ENCODE assay signal across 20 mouse cellular contexts in genomic region chr4:127736151-127736550, GRCm38 (mm10).
DNase-seq lines count a peak whose midpoint lies in the region; ATAC-seq lines count a peak whose summit lies in the region.
"Had no signal": no experiment of that assay in that cellular context is flagged by ENCODE, and none has a peak within 500 bp of the region (broad histone marks: within the 10 kb centered on the region; RNA-seq: fewer than 3 reads in every experiment).

No protein-coding gene starts in this region.

- no peaks in the 10 kb centered on the region for H3K36me3 ChIP-seq in forebrain, embryonic 14.5 days (ENCODE audit: control insufficient read depth, insufficient read depth, low read length)
- H3K36me3 ChIP-seq in forebrain, embryonic 16.5 days (ENCODE audit: control insufficient read depth, insufficient read depth) = no peaks in the 10 kb centered on the region
- H3K36me3 ChIP-seq: embryonic facial prominence, embryonic 15.5 days; forebrain, embryonic 10.5 days; G1E had no signal

- peaks cover 6% of the 10 kb centered on the region; the same call in 1 of the 2 replicates for H3K4me1 ChIP-seq in forebrain, embryonic 14.5 days (ENCODE audit: control insufficient read depth, insufficient read depth, low read length)
- peaks cover 7% of the 10 kb centered on the region for H3K4me1 ChIP-seq in forebrain, embryonic 16.5 days (replicated peaks; ENCODE audit: control insufficient read depth, insufficient read depth, low read length)
- H3K4me1 ChIP-seq: embryonic facial prominence, embryonic 15.5 days had no signal

- no peak overlapping the region for H3K4me2 ChIP-seq in forebrain, embryonic 14.5 days (ENCODE audit: low read length)
- no peak overlapping the region for H3K4me2 ChIP-seq in forebrain, embryonic 16.5 days (ENCODE audit: low read length)
- H3K4me2 ChIP-seq: embryonic facial prominence, embryonic 15.5 days; heart, embryonic 11.5 days had no signal

- 70% methylated on average over 5 of the region's 5 CpGs for WGBS in forebrain, embryonic 14.5 days
- 55% methylated on average over 5 of the region's 5 CpGs for WGBS in forebrain, embryonic 16.5 days

- no peak overlapping the region for H3K9ac ChIP-seq in forebrain, embryonic 14.5 days (ENCODE audit: low read length)
- no peak overlapping the region for H3K9ac ChIP-seq in forebrain, embryonic 16.5 days (replicated peaks; ENCODE audit: low read depth, low read length)
- H3K9ac ChIP-seq: embryonic facial prominence, embryonic 15.5 days had no signal

- no peak for ATAC-seq in forebrain, embryonic 14.5 days
- ATAC-seq in forebrain, embryonic 16.5 days = no peak
- ATAC-seq: CD4-positive, CD25-positive, alpha-beta regulatory T cell, adult 4 months; hindbrain, embryonic 16.5 days had no signal

- H3K27ac ChIP-seq in forebrain, embryonic 14.5 days (ENCODE audit: low read depth, low read length) = no peak overlapping the region
- H3K27ac ChIP-seq in forebrain, embryonic 16.5 days (ENCODE audit: low read length) = no peak overlapping the region
- H3K27ac ChIP-seq: embryonic facial prominence, embryonic 15.5 days; forebrain, embryonic 10.5 days; heart, adult 2 months had no signal

- H3K4me3 ChIP-seq in forebrain, embryonic 14.5 days (ENCODE audit: low read depth, low read length) = no peak overlapping the region
- no peak overlapping the region for H3K4me3 ChIP-seq in forebrain, embryonic 16.5 days (replicated peaks; ENCODE audit: low read length)
- H3K4me3 ChIP-seq: embryonic facial prominence, embryonic 15.5 days; erythroblast, embryonic 14.5 days; forebrain, embryonic 10.5 days; heart, adult 2 months had no signal

- intact Hi-C loops in left cerebral cortex, postnatal 14 days (cut with DNase I) = no loop called here

- no peaks in the 10 kb centered on the region for H3K9me3 ChIP-seq in forebrain, embryonic 14.5 days (replicated peaks; ENCODE audit: control insufficient read depth, low read length)
- H3K9me3 ChIP-seq in forebrain, embryonic 16.5 days (ENCODE audit: control insufficient read depth, low read length) = peaks cover 2% of the 10 kb centered on the region; the same call in 1 of the 2 replicates
- H3K9me3 ChIP-seq: embryonic facial prominence, embryonic 15.5 days; forebrain, embryonic 10.5 days had no signal

- peak; percentile 45 for DNase-seq in forebrain, embryonic 14.5 days (ENCODE audit: low spot score)
- DNase-seq in left cerebral cortex, postnatal 14 days (ENCODE audit: low spot score in 2 of 2) = peak; percentile 23 to 52
- DNase-seq in left cerebral cortex, adult 11 months (ENCODE audit: low spot score) = no peak
- peak; percentile 20 to 30 for DNase-seq in right cerebral cortex, adult 2 months (ENCODE audit: low spot score in 2 of 2)
- no peak for DNase-seq in right cerebral cortex, adult 18-20 months
- DNase-seq in telencephalon, adult 2 months (ENCODE audit: low read depth, low spot score) = peak; percentile 15
- DNase-seq: B cell, adult 2 months; cerebellum, adult 11 months; cerebellum, adult 8-10 months; embryo, embryonic 11 days; gastrocnemius, postnatal 10 days; heart, adult 2 months had no signal

- H3K27me3 ChIP-seq in forebrain, embryonic 14.5 days (replicated peaks; ENCODE audit: control insufficient read depth, insufficient read depth, low read length) = no peaks in the 10 kb centered on the region
- H3K27me3 ChIP-seq in forebrain, embryonic 16.5 days (replicated peaks; ENCODE audit: control insufficient read depth, insufficient read depth, low read length) = no peaks in the 10 kb centered on the region
- H3K27me3 ChIP-seq: embryonic facial prominence, embryonic 15.5 days had no signal

Comparison
In these comparisons a context has a peak if more than half of its experiments do, and no peak if none do; other contexts are left out.
1. DNase-seq: peak in forebrain, embryonic 14.5 days (single experiment), left cerebral cortex, postnatal 14 days (2 of 2), right cerebral cortex, adult 2 months (2 of 2) and telencephalon, adult 2 months (single experiment); none in left cerebral cortex, adult 11 months (single experiment) and right cerebral cortex, adult 18-20 months (single experiment).